Mouse (Mus musculus): ENCODE measurements around the gene Nhsl2. TPM values are rescaled to one million over a fixed set of nuclear protein-coding genes. Genes with fewer than 3 reads are reported as not detected.

The Nhsl2 gene
- polyA plus RNA-seq, 1 experiment from 2014 or later = 9.9 TPM

GRCm38 (mm10) chrX:101953256-101953655, 104.1 kb downstream of the Nhsl2 start:
- ATAC-seq (ENCODE audit: low read depth) (no peak), DNase-seq (ENCODE audit: low spot score) (no peak)
- Histone ChIP-seq H3K27ac (replicated peaks; ENCODE audit: low read depth, low read length) (no peak overlapping the region), H3K4me2 (ENCODE audit: low read depth, low read length) (no peak overlapping the region), H3K9ac (ENCODE audit: low read depth, low read length) (no peak overlapping the region), H3K4me3 (ENCODE audit: low read depth, low read length) (no peak overlapping the region), H3K9me3 (ENCODE audit: control insufficient read depth, low read length) (no peaks in the 10 kb centered on the region), H3K27me3 (replicated peaks; ENCODE audit: control insufficient read depth, insufficient read depth, low read length) (peaks cover 16% of the 10 kb centered on the region), H3K36me3 (ENCODE audit: control insufficient read depth, insufficient read depth, low read length) (no peaks in the 10 kb centered on the region), H3K4me1 (ENCODE audit: control insufficient read depth, insufficient read depth, low read length) (no peaks in the 10 kb centered on the region)
- WGBS = 92% methylated on average over 2 of the region's 2 CpGs

- no peaks in the 10 kb centered on the region for H3K4me1 ChIP-seq (ENCODE audit: control insufficient read depth, insufficient read depth, low read length)
- no peaks in the 10 kb centered on the region for H3K9me3 ChIP-seq (ENCODE audit: control insufficient read depth, low read length)
- H3K27me3 ChIP-seq (replicated peaks; ENCODE audit: control insufficient read depth, insufficient read depth, low read length) = peaks cover 16% of the 10 kb centered on the region
- peak; percentile 90 for DNase-seq (ENCODE audit: low spot score)
- peak overlapping the region; percentile 61 for H3K4me2 ChIP-seq (ENCODE audit: low read depth, low read length)
- H3K4me3 ChIP-seq (ENCODE audit: low read depth, low read length) = peak overlapping the region; percentile 33
- H3K9ac ChIP-seq (ENCODE audit: low read depth, low read length) = peak overlapping the region; percentile 57
- WGBS = 19% methylated on average over 17 of the region's 30 CpGs
- peak overlapping the region; percentile 44; the same call in 1 of the 2 replicates for H3K27ac ChIP-seq (replicated peaks; ENCODE audit: low read depth, low read length)
- H3K36me3 ChIP-seq (ENCODE audit: control insufficient read depth, insufficient read depth, low read length) = no peaks in the 10 kb centered on the region
- ATAC-seq (ENCODE audit: low read depth) = peak; percentile 98
Observed at GRCm38 (mm10) chrX:101953787-101954491, 104.8 kb downstream of the Nhsl2 start.

- no peak overlapping the region for H3K27ac ChIP-seq (replicated peaks; ENCODE audit: low read depth, low read length)
- ATAC-seq (ENCODE audit: low read depth) (no peak), DNase-seq (ENCODE audit: low spot score) (no peak)
- peaks cover 16% of the 10 kb centered on the region; the same call in 1 of the 2 replicates for H3K27me3 ChIP-seq (replicated peaks; ENCODE audit: control insufficient read depth, insufficient read depth, low read length)
- no peak overlapping the region for H3K9ac ChIP-seq (ENCODE audit: low read depth, low read length)
- no peaks in the 10 kb centered on the region for H3K36me3 ChIP-seq (ENCODE audit: control insufficient read depth, insufficient read depth, low read length)
- H3K4me3 ChIP-seq (ENCODE audit: low read depth, low read length) = no peak overlapping the region
- no peaks in the 10 kb centered on the region for H3K4me1 ChIP-seq (ENCODE audit: control insufficient read depth, insufficient read depth, low read length)
- no peaks in the 10 kb centered on the region for H3K9me3 ChIP-seq (ENCODE audit: control insufficient read depth, low read length)
- peak overlapping the region; percentile 61 for H3K4me2 ChIP-seq (ENCODE audit: low read depth, low read length)
- WGBS = 44% methylated on average over 6 of the region's 6 CpGs
Observed at GRCm38 (mm10) chrX:101954492-101954851, 105.3 kb downstream of the Nhsl2 start.

GRCm38 (mm10) chrX:101961848-101962247, 112.7 kb downstream of the Nhsl2 start:
- 57% methylated on average over 4 of the region's 4 CpGs for WGBS
- Histone ChIP-seq H3K4me3 (ENCODE audit: low read depth, low read length) (peak overlapping the region; percentile 24), H3K36me3 (ENCODE audit: control insufficient read depth, insufficient read depth, low read length) (no peaks in the 10 kb centered on the region), H3K4me2 (ENCODE audit: low read depth, low read length) (peak overlapping the region; percentile 39), H3K4me1 (ENCODE audit: control insufficient read depth, insufficient read depth, low read length) (no peaks in the 10 kb centered on the region), H3K9me3 (ENCODE audit: control insufficient read depth, low read length) (no peaks in the 10 kb centered on the region), H3K9ac (ENCODE audit: low read depth, low read length) (peak overlapping the region; percentile 42; the same call in 1 of the 2 replicates), H3K27me3 (replicated peaks; ENCODE audit: control insufficient read depth, insufficient read depth, low read length) (no peaks in the 10 kb centered on the region; the same call in none of the 2 replicates), H3K27ac (replicated peaks; ENCODE audit: low read depth, low read length) (peak overlapping the region; percentile 67; the same call in 1 of the 2 replicates)
- ATAC-seq (ENCODE audit: low read depth) (no peak), DNase-seq (ENCODE audit: low spot score) (no peak)

- no peak for DNase-seq (ENCODE audit: low spot score)
- no peak overlapping the region for H3K27ac ChIP-seq (replicated peaks; ENCODE audit: low read depth, low read length)
- 60% methylated on average over 3 of the region's 3 CpGs for WGBS
Observed at GRCm38 (mm10) chrX:101963711-101964110, 114.5 kb downstream of the Nhsl2 start.

GRCm38 (mm10) chrX:101973028-101973427, 123.8 kb downstream of the Nhsl2 start:
- Histone ChIP-seq H3K9me3 (ENCODE audit: control insufficient read depth, low read length) (no peaks in the 10 kb centered on the region), H3K4me3 (ENCODE audit: low read depth, low read length) (no peak overlapping the region), H3K9ac (ENCODE audit: low read depth, low read length) (no peak overlapping the region), H3K27me3 (replicated peaks; ENCODE audit: control insufficient read depth, insufficient read depth, low read length) (0 out of 2 replicates have a peak, but pooled peaks cover 4% of the 10 kb centered on the region), H3K4me1 (ENCODE audit: control insufficient read depth, insufficient read depth, low read length) (no peaks in the 10 kb centered on the region), H3K36me3 (ENCODE audit: control insufficient read depth, insufficient read depth, low read length) (no peaks in the 10 kb centered on the region), H3K4me2 (ENCODE audit: low read depth, low read length) (no peak overlapping the region), H3K27ac (replicated peaks; ENCODE audit: low read depth, low read length) (no peak overlapping the region)
- ATAC-seq (ENCODE audit: low read depth) = no peak
- DNase-seq (ENCODE audit: low spot score) = no peak
- WGBS = 69% methylated on average over 3 of the region's 3 CpGs

More at GRCm38 (mm10) chrX:101963711-101964110, 114.5 kb downstream of the Nhsl2 start:
- Histone ChIP-seq H3K27me3 (replicated peaks; ENCODE audit: control insufficient read depth, insufficient read depth, low read length) (no peaks in the 10 kb centered on the region; the same call in none of the 2 replicates), H3K9me3 (ENCODE audit: control insufficient read depth, low read length) (no peaks in the 10 kb centered on the region), H3K4me2 (ENCODE audit: low read depth, low read length) (no peak overlapping the region), H3K4me3 (ENCODE audit: low read depth, low read length) (no peak overlapping the region), H3K36me3 (ENCODE audit: control insufficient read depth, insufficient read depth, low read length) (no peaks in the 10 kb centered on the region), H3K9ac (ENCODE audit: low read depth, low read length) (no peak overlapping the region), H3K4me1 (ENCODE audit: control insufficient read depth, insufficient read depth, low read length) (no peaks in the 10 kb centered on the region)
- no peak for ATAC-seq (ENCODE audit: low read depth)

- peaks cover 7% of the 10 kb centered on the region; the same call in 1 of the 2 replicates for H3K27me3 ChIP-seq (replicated peaks; ENCODE audit: control insufficient read depth, insufficient read depth, low read length)
- H3K36me3 ChIP-seq (ENCODE audit: control insufficient read depth, insufficient read depth, low read length) = no peaks in the 10 kb centered on the region
- DNase-seq (ENCODE audit: low spot score) = no peak
- H3K4me3 ChIP-seq (ENCODE audit: low read depth, low read length) = no peak overlapping the region
- H3K4me2 ChIP-seq (ENCODE audit: low read depth, low read length) = no peak overlapping the region
- WGBS = 56% methylated on average over 3 of the region's 3 CpGs
- H3K4me1 ChIP-seq (ENCODE audit: control insufficient read depth, insufficient read depth, low read length) = no peaks in the 10 kb centered on the region
- no peak for ATAC-seq (ENCODE audit: low read depth)
- H3K27ac ChIP-seq (replicated peaks; ENCODE audit: low read depth, low read length) = no peak overlapping the region
- H3K9me3 ChIP-seq (ENCODE audit: control insufficient read depth, low read length) = no peaks in the 10 kb centered on the region
- no peak overlapping the region for H3K9ac ChIP-seq (ENCODE audit: low read depth, low read length)
Observed at GRCm38 (mm10) chrX:101976931-101977330, 127.7 kb downstream of the Nhsl2 start.

GRCm38 (mm10) chrX:101978861-101979260, 129.7 kb downstream of the Nhsl2 start:
- Histone ChIP-seq H3K36me3 (ENCODE audit: control insufficient read depth, insufficient read depth, low read length) (no peaks in the 10 kb centered on the region), H3K9me3 (ENCODE audit: control insufficient read depth, low read length) (no peaks in the 10 kb centered on the region), H3K27ac (replicated peaks; ENCODE audit: low read depth, low read length) (peak overlapping the region; percentile 30), H3K9ac (ENCODE audit: low read depth, low read length) (no peak overlapping the region), H3K4me2 (ENCODE audit: low read depth, low read length) (no peak overlapping the region), H3K4me1 (ENCODE audit: control insufficient read depth, insufficient read depth, low read length) (no peaks in the 10 kb centered on the region), H3K4me3 (ENCODE audit: low read depth, low read length) (no peak overlapping the region), H3K27me3 (replicated peaks; ENCODE audit: control insufficient read depth, insufficient read depth, low read length) (peaks cover 4% of the 10 kb centered on the region; the same call in 1 of the 2 replicates)
- ATAC-seq (ENCODE audit: low read depth) = no peak
- no peak for DNase-seq (ENCODE audit: low spot score)
- 34% methylated on average over 2 of the region's 2 CpGs for WGBS

GRCm38 (mm10) chrX:101979267-101979666, 130.1 kb downstream of the Nhsl2 start:
- WGBS = 35% methylated on average over 5 of the region's 5 CpGs
- no peaks in the 10 kb centered on the region for H3K36me3 ChIP-seq (ENCODE audit: control insufficient read depth, insufficient read depth, low read length)
- peak; percentile 82 for ATAC-seq (ENCODE audit: low read depth)
- no peak overlapping the region for H3K4me2 ChIP-seq (ENCODE audit: low read depth, low read length)
- H3K9ac ChIP-seq (ENCODE audit: low read depth, low read length) = no peak overlapping the region
- peak; percentile 65 for DNase-seq (ENCODE audit: low spot score)
- no peaks in the 10 kb centered on the region for H3K9me3 ChIP-seq (ENCODE audit: control insufficient read depth, low read length)
- no peak overlapping the region for H3K4me3 ChIP-seq (ENCODE audit: low read depth, low read length)
- no peaks in the 10 kb centered on the region for H3K4me1 ChIP-seq (ENCODE audit: control insufficient read depth, insufficient read depth, low read length)
- peaks cover 4% of the 10 kb centered on the region; the same call in 1 of the 2 replicates for H3K27me3 ChIP-seq (replicated peaks; ENCODE audit: control insufficient read depth, insufficient read depth, low read length)
- H3K27ac ChIP-seq (replicated peaks; ENCODE audit: low read depth, low read length) = peak overlapping the region; percentile 30; the same call in 1 of the 2 replicates

Measured in embryonic facial prominence, embryonic 14.5 days (tissue).